Comparison of ENCODE assay signal across 8 mouse cellular contexts in genomic region chr7:102222336-102222735, GRCm38 (mm10). TPM values are rescaled to one million over a fixed set of nuclear protein-coding genes. Genes with fewer than 3 reads are reported as not detected.
DNase-seq lines count a peak whose midpoint lies in the region; ATAC-seq and TF ChIP-seq lines count a peak whose summit lies in the region.

No protein-coding gene starts in this region.

- peak overlapping the region; percentile 69 for H3K9ac ChIP-seq in forebrain, embryonic 12.5 days
- peak overlapping the region; percentile 75 for H3K9ac ChIP-seq in liver, postnatal 0 days (replicated peaks)
- peak overlapping the region; percentile 68 for H3K9ac ChIP-seq in neural tube, embryonic 12.5 days

- ATAC-seq in forebrain, embryonic 12.5 days (ENCODE audit: low FRiP score), result peak; percentile 73
- ATAC-seq in liver, postnatal 0 days, result peak; percentile 78
- peak; percentile 76; the same call in 1 of the 2 replicates for ATAC-seq in neural tube, embryonic 12.5 days (ENCODE audit: low FRiP score, low read depth)

- no peak for TF ChIP-seq EP300 in liver, postnatal 0 days (IDR thresholded peaks at IDR 0.05; ENCODE audit: low read depth)

- H3K27me3 ChIP-seq in forebrain, embryonic 12.5 days, result no peaks in the 10 kb centered on the region
- H3K27me3 ChIP-seq in liver, postnatal 0 days (ENCODE audit: insufficient read depth, low read length), result no peaks in the 10 kb centered on the region
- H3K27me3 ChIP-seq in neural tube, embryonic 12.5 days (replicated peaks), result no peaks in the 10 kb centered on the region

- H3K4me2 ChIP-seq in forebrain, embryonic 12.5 days, result peak overlapping the region; percentile 66
- peak overlapping the region; percentile 95 for H3K4me2 ChIP-seq in liver, postnatal 0 days (ENCODE audit: low read depth, low read length)
- peak overlapping the region; percentile 78 for H3K4me2 ChIP-seq in neural tube, embryonic 12.5 days (replicated peaks)

- peak; percentile 38 to 44 for DNase-seq in layer of hippocampus, adult 2 months (ENCODE audit: low spot score in 2 of 2)
- no peak for DNase-seq in layer of hippocampus, adult 11-12 months (ENCODE audit: low spot score)
- DNase-seq in induced T-regulatory cell, adult 2 months (ENCODE audit: low read depth), result peak; percentile 81
- DNase-seq in liver, postnatal 0 days, result peak; percentile 68
- no peak for DNase-seq in layer of hippocampus, adult 9-10 months (ENCODE audit: low spot score)

- 2% methylated on average over 9 of the region's 13 CpGs for WGBS in forebrain, embryonic 12.5 days
- WGBS in liver, postnatal 0 days (ENCODE audit: insufficient replicate concordance), result 3% methylated on average over 13 of the region's 13 CpGs
- WGBS in neural tube, embryonic 12.5 days, result under 1% methylated on average over 10 of the region's 13 CpGs

- no peaks in the 10 kb centered on the region for H3K9me3 ChIP-seq in forebrain, embryonic 12.5 days
- H3K9me3 ChIP-seq in liver, postnatal 0 days (ENCODE audit: low read length), result no peaks in the 10 kb centered on the region
- no peaks in the 10 kb centered on the region for H3K9me3 ChIP-seq in neural tube, embryonic 12.5 days

- peak overlapping the region; percentile 68 for H3K4me3 ChIP-seq in layer of hippocampus, adult 2 months
- H3K4me3 ChIP-seq in bone marrow macrophage, adult 2 months (ENCODE audit: insufficient read depth, low read length), result peak overlapping the region; percentile 70
- H3K4me3 ChIP-seq in forebrain, embryonic 12.5 days (replicated peaks), result peak overlapping the region; percentile 57
- peak overlapping the region; percentile 75 for H3K4me3 ChIP-seq in liver, postnatal 0 days (ENCODE audit: low read depth, low read length)
- H3K4me3 ChIP-seq in neural tube, embryonic 12.5 days, result peak overlapping the region; percentile 61

- peaks cover 12% of the 10 kb centered on the region for H3K4me1 ChIP-seq in bone marrow macrophage, adult 2 months (ENCODE audit: control insufficient read depth, insufficient read depth, low read length)
- no peaks in the 10 kb centered on the region for H3K4me1 ChIP-seq in forebrain, embryonic 12.5 days
- peaks cover 16% of the 10 kb centered on the region for H3K4me1 ChIP-seq in liver, postnatal 0 days (ENCODE audit: insufficient read depth)
- H3K4me1 ChIP-seq in neural tube, embryonic 12.5 days, result peaks cover 4% of the 10 kb centered on the region; the same call in 1 of the 2 replicates

- TF ChIP-seq POLR2A in bone marrow macrophage, adult 2 months (IDR thresholded peaks at IDR 0.05; ENCODE audit: borderline replicate concordance, low read depth, low read length), result no peak

- peak overlapping the region; percentile 89 for H3K27ac ChIP-seq in layer of hippocampus, adult 2 months
- H3K27ac ChIP-seq in bone marrow macrophage, adult 2 months (ENCODE audit: insufficient read depth, low read depth, low read length), result peak overlapping the region; percentile 43
- H3K27ac ChIP-seq in forebrain, embryonic 12.5 days, result no peak overlapping the region
- H3K27ac ChIP-seq in liver, postnatal 0 days (ENCODE audit: low read depth), result peak overlapping the region; percentile 75
- no peak overlapping the region for H3K27ac ChIP-seq in neural tube, embryonic 12.5 days

- H3K36me3 ChIP-seq in forebrain, embryonic 12.5 days (replicated peaks), result no peaks in the 10 kb centered on the region
- H3K36me3 ChIP-seq in liver, postnatal 0 days (replicated peaks; ENCODE audit: insufficient read depth, low read length), result no peaks in the 10 kb centered on the region
- no peaks in the 10 kb centered on the region for H3K36me3 ChIP-seq in neural tube, embryonic 12.5 days

- TF ChIP-seq CTCF in layer of hippocampus, adult 2 months (conservative IDR thresholded peaks at IDR 0.05), result peak; percentile 66
- no peak for TF ChIP-seq CTCF in bone marrow macrophage, adult 2 months (IDR thresholded peaks at IDR 0.05; ENCODE audit: low read depth, low read length)
- TF ChIP-seq CTCF in liver, postnatal 0 days (IDR thresholded peaks at IDR 0.05; ENCODE audit: low read depth), result peak; percentile 71

RNA-seq across cellular contexts. Expression of gene Pgap2, which starts 12.3 kb away (rescaled TPM):
- total RNA-seq in layer of hippocampus, adult 2 months (2021), result 10 to 100 TPM; 24.3 to 30.6 TPM
- polyA plus RNA-seq in bone marrow macrophage, adult 2 months (2012; ENCODE audit: insufficient read depth, insufficient read length, missing spikeins), result 103 and 110 TPM in 2 replicates
- polyA plus RNA-seq in forebrain, embryonic 12.5 days (2016; fragmentation: Nextera tagmentation; extraction: Ambion mirVana), result 54.3 and 59.2 TPM in 2 replicates
- 27.2 and 28.7 TPM in 2 replicates for polyA plus RNA-seq in liver, postnatal 0 days (2015; fragmentation: Nextera tagmentation; extraction: Ambion mirVana)
- 45.7 and 46.1 TPM in 2 replicates for polyA plus RNA-seq in neural tube, embryonic 12.5 days (2016; fragmentation: Nextera tagmentation; extraction: Ambion mirVana)

RNA-seq across cellular contexts. Expression of gene Nup98, which starts 12.4 kb away (rescaled TPM):
- 10 to 100 TPM; 40.7 to 45.0 TPM for total RNA-seq in layer of hippocampus, adult 2 months (2021)
- polyA plus RNA-seq in bone marrow macrophage, adult 2 months (2012; ENCODE audit: insufficient read depth, insufficient read length, missing spikeins), result 33.3 and 36.9 TPM in 2 replicates
- 45.2 and 46.8 TPM in 2 replicates for polyA plus RNA-seq in forebrain, embryonic 12.5 days (2016; fragmentation: Nextera tagmentation; extraction: Ambion mirVana)
- 7.0 and 8.6 TPM in 2 replicates for polyA plus RNA-seq in liver, postnatal 0 days (2015; fragmentation: Nextera tagmentation; extraction: Ambion mirVana)
- 33.1 and 34.8 TPM in 2 replicates for polyA plus RNA-seq in neural tube, embryonic 12.5 days (2016; fragmentation: Nextera tagmentation; extraction: Ambion mirVana)

RNA-seq across cellular contexts. Expression of gene Rhog, which starts 33.5 kb away (rescaled TPM):
- 10 to 100 TPM; 23.4 to 23.9 TPM for total RNA-seq in layer of hippocampus, adult 2 months (2021)
- 537 and 572 TPM in 2 replicates for polyA plus RNA-seq in bone marrow macrophage, adult 2 months (2012; ENCODE audit: insufficient read depth, insufficient read length, missing spikeins)
- 21.7 and 25.1 TPM in 2 replicates for polyA plus RNA-seq in forebrain, embryonic 12.5 days (2016; fragmentation: Nextera tagmentation; extraction: Ambion mirVana)
- 52.3 and 54.5 TPM in 2 replicates for polyA plus RNA-seq in liver, postnatal 0 days (2015; fragmentation: Nextera tagmentation; extraction: Ambion mirVana)
- 28.2 and 28.3 TPM in 2 replicates for polyA plus RNA-seq in neural tube, embryonic 12.5 days (2016; fragmentation: Nextera tagmentation; extraction: Ambion mirVana)

RNA-seq across cellular contexts. Expression of gene Stim1, which starts 45.3 kb away (rescaled TPM):
- 10 to 100 TPM; 61.3 to 66.8 TPM for total RNA-seq in layer of hippocampus, adult 2 months (2021)
- polyA plus RNA-seq in bone marrow macrophage, adult 2 months (2012; ENCODE audit: insufficient read depth, insufficient read length, missing spikeins), result 43.4 and 50.2 TPM in 2 replicates
- 11.6 and 11.7 TPM in 2 replicates for polyA plus RNA-seq in forebrain, embryonic 12.5 days (2016; fragmentation: Nextera tagmentation; extraction: Ambion mirVana)
- 15.6 and 17.9 TPM in 2 replicates for polyA plus RNA-seq in liver, postnatal 0 days (2015; fragmentation: Nextera tagmentation; extraction: Ambion mirVana)
- polyA plus RNA-seq in neural tube, embryonic 12.5 days (2016; fragmentation: Nextera tagmentation; extraction: Ambion mirVana), result 10.5 and 13.6 TPM in 2 replicates

Comparison
In these comparisons a context has a peak if more than half of its experiments do, and no peak if none do; other contexts are left out.
1. DNase-seq: peak in layer of hippocampus, adult 2 months (2 of 2), induced T-regulatory cell, adult 2 months (single experiment) and liver, postnatal 0 days (single experiment); none in layer of hippocampus, adult 11-12 months (single experiment) and layer of hippocampus, adult 9-10 months (single experiment).
2. H3K27ac ChIP-seq: peak in layer of hippocampus, adult 2 months (single experiment), bone marrow macrophage, adult 2 months (single experiment) and liver, postnatal 0 days (single experiment); none in forebrain, embryonic 12.5 days (single experiment) and neural tube, embryonic 12.5 days (single experiment).
3. Peak in every context shown above with its lines, with median percentiles within 50 percentile points of each other: H3K4me3 ChIP-seq, ATAC-seq, H3K4me2 ChIP-seq and H3K9ac ChIP-seq.